Mouse (Mus musculus) forebrain, embryonic 14.5 days (tissue): Measurements from ENCODE around the gene Chml. TPM values are rescaled to one million over a fixed set of nuclear protein-coding genes. Genes with fewer than 3 reads are reported as not detected.
A peak's percentile ranks its signal among the peaks of the same experiment; 100 is the strongest.

ENCODE experiments used
- ATAC-seq: fragments of 200-750 bp; cut with Nextera tagmentation; 2 replicates; pipeline ENCODE4 v1.8.0; 2017; ENCODE audit warnings: mild to moderate bottlenecking, moderate library complexity
- DNase-seq: peaks from one replicate; pipeline ENCODE4 v3.0.0-alpha.2; 2015; ENCODE audit warnings: low spot score
- H3K27ac ChIP-seq: fragments of 300-500 bp; sonication (generic); 2 replicates; pipeline ENCODE4 v1.5.1; 2014; ENCODE audit warnings: low read depth, mild to moderate bottlenecking, control low read depth, low read length, moderate library complexity
- H3K27me3 ChIP-seq: fragments of 300-500 bp; sonication (generic); replicated peaks from 2 replicates; pipeline ENCODE4 v1.6.1; 2014; ENCODE audit warnings: low read length, control low read depth, mixed read lengths; ENCODE audit not compliant: control insufficient read depth, insufficient read depth
- H3K36me3 ChIP-seq: fragments of 300-500 bp; sonication (generic); 2 replicates; pipeline ENCODE4 v1.6.1; 2014; ENCODE audit warnings: low read length, control low read depth; ENCODE audit not compliant: control insufficient read depth, insufficient read depth
- H3K4me1 ChIP-seq: fragments of 300-500 bp; sonication (generic); 2 replicates; pipeline ENCODE4 v1.6.1; 2014; ENCODE audit warnings: antibody characterized with exemption, low read length, control low read depth; ENCODE audit not compliant: control insufficient read depth, insufficient read depth
- H3K4me2 ChIP-seq: fragments of 300-500 bp; sonication (generic); 2 replicates; pipeline ENCODE4 v1.6.1; 2014; ENCODE audit warnings: mild to moderate bottlenecking, control low read depth, low read length
- H3K4me3 ChIP-seq: fragments of 300-500 bp; sonication (generic); 2 replicates; pipeline ENCODE4 v1.5.1; 2014; ENCODE audit warnings: low read depth, low read length, control low read depth
- H3K9ac ChIP-seq: fragments of 300-500 bp; sonication (generic); 2 replicates; pipeline ENCODE4 v1.6.1; 2014; ENCODE audit warnings: mild to moderate bottlenecking, low read length, control low read depth, moderate library complexity
- H3K9me3 ChIP-seq: fragments of 300-500 bp; sonication (generic); replicated peaks from 2 replicates; pipeline ENCODE4 v1.6.1; 2016; ENCODE audit warnings: low read length, control low read depth, mixed read lengths; ENCODE audit not compliant: control insufficient read depth
- WGBS: fragments of 180-500 bp; shearing (Covaris S2); extraction: QIAGEN DNeasy Blood & Tissue Kit; methylation state at CpG from one replicate; pipeline ENCODE4 v1.1.7; 2014; 5-methylcytosine and 5-hydroxymethylcytosine counted together
- polyA plus RNA-seq: library from polyadenylated mRNA; unstranded; fragments of >200 nt; fragmentation: Nextera tagmentation; extraction: Ambion mirVana; gene quantifications from 2 replicates; pipeline ENCODE4 v1.2.1, GENCODE M21; 2014

Chml gene
- polyA plus RNA-seq, 1 experiment from 2014 or later: 2.0 TPM

GRCm38 (mm10) chr1:175670042-175670441, 22.7 kb downstream of the Chml start:
- Histone ChIP-seq H3K27me3 (no peaks in the 10 kb centered on the region), H3K27ac (no peak overlapping the region), H3K4me2 (no peak overlapping the region), H3K36me3 (no peaks in the 10 kb centered on the region), H3K9me3 (no peaks in the 10 kb centered on the region), H3K9ac (no peak overlapping the region), H3K4me1 (no peaks in the 10 kb centered on the region), H3K4me3 (no peak overlapping the region)
- ATAC-seq (no peak), DNase-seq (no peak)
- WGBS: 47% methylated on average over 7 of the region's 7 CpGs

GRCm38 (mm10) chr1:175669456-175669855, 23.2 kb downstream of the Chml start:
- H3K4me2 ChIP-seq: no peak overlapping the region
- H3K9ac ChIP-seq: no peak overlapping the region
- DNase-seq (no peak), ATAC-seq (0 out of 2 replicates have a peak, but pooled peaks have one; percentile 29)
- no peaks in the 10 kb centered on the region for H3K27me3 ChIP-seq
- no peak overlapping the region for H3K27ac ChIP-seq
- H3K36me3 ChIP-seq: no peaks in the 10 kb centered on the region
- no peaks in the 10 kb centered on the region for H3K4me1 ChIP-seq
- H3K9me3 ChIP-seq: no peaks in the 10 kb centered on the region
- H3K4me3 ChIP-seq: no peak overlapping the region
- 85% methylated on average over 3 of the region's 3 CpGs for WGBS

- DNase-seq (peak; percentile 67), ATAC-seq (peak; percentile 65)
- 78% methylated on average over 5 of the region's 5 CpGs for WGBS
Measured at GRCm38 (mm10) chr1:175668666-175669405, 23.9 kb downstream of the Chml start.

GRCm38 (mm10) chr1:175659900-175660299, 32.8 kb downstream of the Chml start:
- DNase-seq: no peak
- Histone ChIP-seq H3K4me3 (no peak overlapping the region), H3K4me2 (no peak overlapping the region), H3K9me3 (no peaks in the 10 kb centered on the region), H3K27me3 (no peaks in the 10 kb centered on the region), H3K4me1 (no peaks in the 10 kb centered on the region), H3K9ac (no peak overlapping the region), H3K27ac (no peak overlapping the region), H3K36me3 (no peaks in the 10 kb centered on the region)
- WGBS: 97% methylated on average over 4 of the region's 4 CpGs
- ATAC-seq: no peak

More at GRCm38 (mm10) chr1:175668666-175669405, 23.9 kb downstream of the Chml start:
- no peak overlapping the region for H3K9ac ChIP-seq
- no peak overlapping the region for H3K27ac ChIP-seq
- no peaks in the 10 kb centered on the region for H3K9me3 ChIP-seq
- H3K27me3 ChIP-seq: no peaks in the 10 kb centered on the region
- H3K4me1 ChIP-seq: no peaks in the 10 kb centered on the region
- no peak overlapping the region for H3K4me3 ChIP-seq
- no peaks in the 10 kb centered on the region for H3K36me3 ChIP-seq
- H3K4me2 ChIP-seq: no peak overlapping the region

- Histone ChIP-seq H3K27me3 (no peaks in the 10 kb centered on the region), H3K9ac (no peak overlapping the region), H3K9me3 (no peaks in the 10 kb centered on the region), H3K27ac (no peak overlapping the region), H3K4me2 (no peak overlapping the region), H3K4me1 (no peaks in the 10 kb centered on the region), H3K4me3 (no peak overlapping the region), H3K36me3 (no peaks in the 10 kb centered on the region)
- DNase-seq (no peak), ATAC-seq (no peak)
- WGBS: 89% methylated on average over 4 of the region's 4 CpGs
Measured at GRCm38 (mm10) chr1:175648615-175649014, 44.1 kb downstream of the Chml start.

- Histone ChIP-seq H3K27me3 (no peaks in the 10 kb centered on the region), H3K4me3 (no peak overlapping the region), H3K9ac (no peak overlapping the region), H3K4me1 (no peaks in the 10 kb centered on the region), H3K36me3 (no peaks in the 10 kb centered on the region), H3K9me3 (no peaks in the 10 kb centered on the region), H3K27ac (no peak overlapping the region), H3K4me2 (no peak overlapping the region)
- no peak for DNase-seq
- 89% methylated on average over 9 of the region's 9 CpGs for WGBS
- no peak for ATAC-seq
Measured at GRCm38 (mm10) chr1:175646952-175647351, 45.7 kb downstream of the Chml start.

- 76% methylated on average over 5 of the region's 5 CpGs for WGBS
- Histone ChIP-seq H3K27me3 (no peaks in the 10 kb centered on the region), H3K36me3 (no peaks in the 10 kb centered on the region), H3K4me2 (no peak overlapping the region), H3K9ac (no peak overlapping the region), H3K4me3 (no peak overlapping the region), H3K27ac (no peak overlapping the region), H3K9me3 (no peaks in the 10 kb centered on the region), H3K4me1 (no peaks in the 10 kb centered on the region)
- ATAC-seq (no peak), DNase-seq (no peak)
Measured at GRCm38 (mm10) chr1:175643496-175644265, 49.0 kb downstream of the Chml start.

- no peak overlapping the region for H3K9ac ChIP-seq
- H3K4me1 ChIP-seq: no peaks in the 10 kb centered on the region
- no peak overlapping the region for H3K4me2 ChIP-seq
- ATAC-seq: no peak
- H3K27ac ChIP-seq: no peak overlapping the region
- no peak overlapping the region for H3K4me3 ChIP-seq
- H3K9me3 ChIP-seq: no peaks in the 10 kb centered on the region
- no peaks in the 10 kb centered on the region for H3K27me3 ChIP-seq
- 86% methylated on average over 6 of the region's 6 CpGs for WGBS
- DNase-seq: no peak
- no peaks in the 10 kb centered on the region for H3K36me3 ChIP-seq
Measured at GRCm38 (mm10) chr1:175640435-175641150, 52.1 kb downstream of the Chml start.
